Mouse (Mus musculus) C2C12 (cell line): ENCODE results near the gene Tbc1d30.

Experiments used
- CTCF ChIP-seq: IDR thresholded peaks from one replicate; pipeline ENCODE4 v1.5.1; 2011; ENCODE audit not compliant: control insufficient read depth, insufficient read depth, insufficient read length
- FOSL1 ChIP-seq: IDR thresholded peaks from one replicate; pipeline ENCODE4 v1.8.0; 2011; ENCODE audit warnings: mild to moderate bottlenecking, low read length; ENCODE audit not compliant: poor library complexity, insufficient read depth, severe bottlenecking
- MAX ChIP-seq: IDR thresholded peaks from one replicate; pipeline ENCODE4 v1.6.1; 2011; ENCODE audit warnings: mild to moderate bottlenecking, control low read depth
- MYOD1 ChIP-seq: IDR thresholded peaks from one replicate; pipeline ENCODE4 v1.6.1; 2011; ENCODE audit warnings: low read depth; ENCODE audit not compliant: control insufficient read depth, insufficient read length
- MYOG ChIP-seq: IDR thresholded peaks from one replicate; pipeline ENCODE4 v1.6.1; 2011; ENCODE audit not compliant: control insufficient read depth, insufficient read length; ENCODE audit errors: extremely low read depth
- USF1 ChIP-seq: IDR thresholded peaks from one replicate; pipeline ENCODE4 v1.6.1; 2011; ENCODE audit warnings: low read depth, mild to moderate bottlenecking, control low read depth, moderate library complexity

GRCm38 (mm10) chr10:121323493-121323892 is 27.6 kb downstream of the Tbc1d30 start:
- no peak for TF ChIP-seq CTCF
- no peak for TF ChIP-seq FOSL1
- no peak for TF ChIP-seq USF1
- TF ChIP-seq MAX: no peak
- TF ChIP-seq MYOD1: no peak
- TF ChIP-seq MYOG: no peak
